Mouse (Mus musculus): Measurements from ENCODE around the gene Tspan8. TPM values are rescaled to one million over a fixed set of nuclear protein-coding genes. Genes with fewer than 3 reads are reported as not detected.
A peak's percentile ranks its signal among the peaks of the same experiment; 100 is the strongest.

Tspan8 gene
- polyA plus RNA-seq, 1 experiment from 2014 or later, result 0.76 TPM

DNA sequence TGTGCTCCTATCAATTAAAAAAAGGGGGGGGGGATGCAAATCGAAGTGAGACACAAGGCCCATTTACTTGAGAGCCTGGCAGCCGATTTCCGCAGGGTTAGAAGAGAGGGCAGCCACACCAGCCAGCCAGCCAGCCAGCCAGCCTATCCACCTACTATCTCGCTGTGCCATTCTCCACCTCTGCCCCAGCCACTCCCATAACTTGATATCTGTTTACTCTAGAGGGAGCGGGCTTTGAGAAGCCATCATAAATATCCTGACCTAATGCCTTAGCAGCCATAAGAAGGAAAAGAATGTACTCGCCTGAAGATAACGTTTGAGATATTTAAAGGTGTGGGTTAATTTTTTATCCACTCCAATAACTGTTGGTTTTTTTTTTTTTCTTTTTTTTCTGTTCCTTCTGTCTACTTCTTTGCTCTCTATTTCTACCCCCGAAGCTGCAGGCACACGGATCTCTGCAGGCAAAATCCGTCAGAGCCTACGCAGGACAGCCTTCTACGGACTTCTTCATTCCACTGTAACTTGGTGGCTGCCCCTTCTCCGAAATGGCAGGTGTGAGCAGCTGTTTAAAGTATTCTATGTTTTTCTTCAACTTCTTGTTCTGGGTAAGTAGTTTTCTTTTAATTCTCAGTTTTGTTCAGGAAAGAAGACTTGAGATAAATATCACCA lies 558 bp downstream of the Tspan8 start:
- 75% methylated on average over 13 of the region's 13 CpGs for WGBS
- no peaks in the 10 kb centered on the region for H3K9me3 ChIP-seq (ENCODE audit: control insufficient read depth, low read length)

DNA sequence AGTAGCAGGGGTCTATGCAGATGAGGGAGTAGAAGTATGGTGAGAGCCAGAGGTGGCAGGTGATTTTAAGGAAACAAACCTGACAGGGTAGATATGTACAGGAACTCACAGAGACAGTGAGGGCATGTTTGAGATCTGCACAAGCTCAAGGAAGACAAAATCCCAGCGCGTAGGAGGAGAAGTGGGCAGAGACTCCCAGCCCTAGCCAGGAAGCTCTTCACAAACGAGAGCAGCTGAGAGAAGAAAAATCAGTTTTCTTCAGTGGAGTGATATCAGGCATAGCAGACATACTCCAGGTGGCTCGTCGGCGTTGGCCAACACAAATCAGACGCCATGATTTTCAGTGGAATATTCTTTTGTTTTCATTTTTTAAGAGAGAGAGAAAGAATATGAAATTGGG lies 8.7 kb downstream of the Tspan8 start:
- no peaks in the 10 kb centered on the region for H3K27me3 ChIP-seq (ENCODE audit: control insufficient read depth, insufficient read depth, low read length)
- no peaks in the 10 kb centered on the region for H3K4me1 ChIP-seq (ENCODE audit: control insufficient read depth, insufficient read depth, low read length)
- H3K4me2 ChIP-seq (ENCODE audit: low read depth), result no peak overlapping the region
- no peaks in the 10 kb centered on the region for H3K9me3 ChIP-seq (ENCODE audit: control insufficient read depth, low read length)
- WGBS, result 90% methylated on average over 7 of the region's 7 CpGs
- H3K27ac ChIP-seq (ENCODE audit: low read depth, low read length), result no peak overlapping the region
- H3K4me3 ChIP-seq (ENCODE audit: low read depth, low read length), result no peak overlapping the region
- no peaks in the 10 kb centered on the region for H3K36me3 ChIP-seq (ENCODE audit: control insufficient read depth, insufficient read depth, low read length)
- no peak overlapping the region for H3K9ac ChIP-seq (ENCODE audit: low read length)
- no peak for ATAC-seq (ENCODE audit: insufficient read depth, low FRiP score, low TSS enrichment)
- no peak for DNase-seq (ENCODE audit: low spot score)

More for the DNA sequence above, 558 bp downstream of the Tspan8 start:
- DNase-seq (ENCODE audit: low spot score), result no peak
- Histone ChIP-seq H3K4me3 (ENCODE audit: low read depth, low read length) (no peak overlapping the region), H3K9ac (ENCODE audit: low read length) (no peak overlapping the region), H3K27ac (ENCODE audit: low read depth, low read length) (no peak overlapping the region), H3K4me1 (ENCODE audit: control insufficient read depth, insufficient read depth, low read length) (no peaks in the 10 kb centered on the region), H3K36me3 (ENCODE audit: control insufficient read depth, insufficient read depth, low read length) (no peaks in the 10 kb centered on the region), H3K27me3 (ENCODE audit: control insufficient read depth, insufficient read depth, low read length) (no peaks in the 10 kb centered on the region), H3K4me2 (ENCODE audit: low read depth) (no peak overlapping the region)
- no peak for ATAC-seq (ENCODE audit: insufficient read depth, low FRiP score, low TSS enrichment)

DNA sequence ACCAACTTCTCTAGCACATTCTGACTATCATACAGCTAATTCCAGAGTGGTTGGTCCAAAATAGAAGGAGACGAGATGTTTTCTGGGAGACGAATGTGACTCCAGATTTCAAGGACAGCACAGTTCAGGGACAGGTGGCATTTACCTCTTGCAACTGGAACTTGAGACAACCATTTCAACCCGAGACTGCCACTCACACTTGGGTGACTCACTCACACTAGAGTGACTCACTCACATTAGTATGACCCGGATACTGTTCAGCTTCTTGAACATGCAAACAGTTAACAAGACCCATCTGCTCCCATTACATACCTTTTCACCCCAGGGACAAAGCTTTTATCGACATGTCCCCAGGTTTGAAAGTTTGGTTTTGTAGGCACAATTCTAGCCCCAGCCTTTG lies 12.2 kb downstream of the Tspan8 start:
- DNase-seq (ENCODE audit: low spot score), result no peak
- H3K4me3 ChIP-seq (ENCODE audit: low read depth, low read length), result no peak overlapping the region
- H3K27ac ChIP-seq (ENCODE audit: low read depth, low read length), result no peak overlapping the region
- no peaks in the 10 kb centered on the region for H3K27me3 ChIP-seq (ENCODE audit: control insufficient read depth, insufficient read depth, low read length)
- H3K9ac ChIP-seq (ENCODE audit: low read length), result no peak overlapping the region
- no peak overlapping the region for H3K4me2 ChIP-seq (ENCODE audit: low read depth)
- 87% methylated on average over 5 of the region's 5 CpGs for WGBS
- H3K36me3 ChIP-seq (ENCODE audit: control insufficient read depth, insufficient read depth, low read length), result no peaks in the 10 kb centered on the region
- no peaks in the 10 kb centered on the region for H3K4me1 ChIP-seq (ENCODE audit: control insufficient read depth, insufficient read depth, low read length)
- no peak for ATAC-seq (ENCODE audit: insufficient read depth, low FRiP score, low TSS enrichment)
- H3K9me3 ChIP-seq (ENCODE audit: control insufficient read depth, low read length), result no peaks in the 10 kb centered on the region

DNA sequence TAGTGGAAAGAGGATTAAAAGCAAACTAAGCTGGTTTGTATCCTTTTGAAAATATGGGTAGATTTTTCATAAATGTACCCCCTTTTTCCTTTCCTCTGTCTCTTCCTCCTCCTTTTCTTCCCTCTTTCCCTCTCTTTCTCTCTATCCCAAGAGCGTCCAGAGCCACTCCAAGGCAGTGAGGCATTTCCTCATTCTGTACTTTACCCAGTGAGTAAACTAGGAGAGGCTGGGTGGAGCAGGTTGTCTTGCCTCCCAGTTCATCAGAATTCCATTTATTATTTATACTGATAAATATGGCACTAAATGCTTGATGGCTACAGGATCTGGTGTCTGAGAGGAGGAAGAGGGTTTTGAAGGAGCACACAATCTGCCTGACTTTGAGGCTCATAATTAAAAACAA lies 13.1 kb downstream of the Tspan8 start:
- Histone ChIP-seq H3K27me3 (ENCODE audit: control insufficient read depth, insufficient read depth, low read length) (no peaks in the 10 kb centered on the region), H3K4me1 (ENCODE audit: control insufficient read depth, insufficient read depth, low read length) (no peaks in the 10 kb centered on the region), H3K4me3 (ENCODE audit: low read depth, low read length) (no peak overlapping the region), H3K9ac (ENCODE audit: low read length) (no peak overlapping the region), H3K36me3 (ENCODE audit: control insufficient read depth, insufficient read depth, low read length) (no peaks in the 10 kb centered on the region), H3K9me3 (ENCODE audit: control insufficient read depth, low read length) (no peaks in the 10 kb centered on the region), H3K27ac (ENCODE audit: low read depth, low read length) (no peak overlapping the region), H3K4me2 (ENCODE audit: low read depth) (no peak overlapping the region)
- no peak for ATAC-seq (ENCODE audit: insufficient read depth, low FRiP score, low TSS enrichment)
- WGBS, result 86% methylated on average over 1 of the region's 1 CpGs
- no peak for DNase-seq (ENCODE audit: low spot score)

DNA sequence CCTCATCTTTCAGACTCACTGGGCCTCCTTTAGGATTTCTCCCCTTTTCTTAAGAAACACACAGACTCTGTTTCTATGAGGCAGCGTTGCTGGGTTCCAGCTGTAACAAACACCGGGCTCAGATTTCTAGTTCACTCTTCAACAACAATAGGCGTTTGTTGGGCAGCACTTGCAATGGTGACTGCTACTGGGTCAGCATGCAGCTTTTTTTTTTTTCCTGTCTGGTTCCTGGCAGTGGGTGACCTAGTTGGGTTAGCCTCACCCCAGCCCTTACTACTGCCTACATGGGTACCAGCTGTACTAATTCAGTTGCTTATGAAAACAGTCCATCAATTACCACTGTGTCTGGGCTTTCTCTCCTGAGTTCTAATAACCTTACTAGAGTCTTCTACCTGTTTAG lies 14.1 kb downstream of the Tspan8 start:
- no peaks in the 10 kb centered on the region for H3K4me1 ChIP-seq (ENCODE audit: control insufficient read depth, insufficient read depth, low read length)
- no peaks in the 10 kb centered on the region for H3K27me3 ChIP-seq (ENCODE audit: control insufficient read depth, insufficient read depth, low read length)
- no peak overlapping the region for H3K4me3 ChIP-seq (ENCODE audit: low read depth, low read length)
- H3K27ac ChIP-seq (ENCODE audit: low read depth, low read length), result no peak overlapping the region
- H3K9me3 ChIP-seq (ENCODE audit: control insufficient read depth, low read length), result no peaks in the 10 kb centered on the region
- ATAC-seq (ENCODE audit: insufficient read depth, low FRiP score, low TSS enrichment), result no peak
- DNase-seq (ENCODE audit: low spot score), result no peak
- no peak overlapping the region for H3K4me2 ChIP-seq (ENCODE audit: low read depth)
- 60% methylated on average over 3 of the region's 3 CpGs for WGBS
- no peaks in the 10 kb centered on the region for H3K36me3 ChIP-seq (ENCODE audit: control insufficient read depth, insufficient read depth, low read length)
- H3K9ac ChIP-seq (ENCODE audit: low read length), result no peak overlapping the region

DNA sequence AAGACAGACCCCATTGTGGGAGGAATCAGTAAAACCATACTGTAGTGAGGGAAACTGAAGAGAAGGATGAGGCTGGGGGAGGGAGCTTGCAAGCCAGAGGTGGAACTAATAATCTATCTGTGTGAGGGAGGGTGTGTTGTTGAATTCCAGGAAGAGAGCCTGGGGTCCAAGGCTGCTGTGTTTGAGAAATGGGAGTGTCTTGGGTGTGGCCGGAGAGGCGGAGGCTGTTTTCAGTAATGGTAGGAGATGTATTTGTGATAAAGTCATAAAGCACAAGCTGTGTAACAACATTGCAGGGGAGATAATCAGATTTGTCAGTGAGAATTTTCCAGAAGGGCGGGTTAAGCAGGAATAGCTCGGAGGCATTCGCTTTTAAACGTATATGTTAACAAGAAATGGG lies 17.4 kb downstream of the Tspan8 start:
- Histone ChIP-seq H3K4me1 (ENCODE audit: control insufficient read depth, insufficient read depth, low read length) (no peaks in the 10 kb centered on the region), H3K4me3 (ENCODE audit: low read depth, low read length) (no peak overlapping the region), H3K4me2 (ENCODE audit: low read depth) (no peak overlapping the region), H3K9me3 (ENCODE audit: control insufficient read depth, low read length) (no peaks in the 10 kb centered on the region), H3K36me3 (ENCODE audit: control insufficient read depth, insufficient read depth, low read length) (no peaks in the 10 kb centered on the region), H3K9ac (ENCODE audit: low read length) (no peak overlapping the region), H3K27ac (ENCODE audit: low read depth, low read length) (no peak overlapping the region), H3K27me3 (ENCODE audit: control insufficient read depth, insufficient read depth, low read length) (no peaks in the 10 kb centered on the region)
- 90% methylated on average over 6 of the region's 6 CpGs for WGBS
- ATAC-seq (ENCODE audit: insufficient read depth, low FRiP score, low TSS enrichment), result no peak
- DNase-seq (ENCODE audit: low spot score), result no peak

DNA sequence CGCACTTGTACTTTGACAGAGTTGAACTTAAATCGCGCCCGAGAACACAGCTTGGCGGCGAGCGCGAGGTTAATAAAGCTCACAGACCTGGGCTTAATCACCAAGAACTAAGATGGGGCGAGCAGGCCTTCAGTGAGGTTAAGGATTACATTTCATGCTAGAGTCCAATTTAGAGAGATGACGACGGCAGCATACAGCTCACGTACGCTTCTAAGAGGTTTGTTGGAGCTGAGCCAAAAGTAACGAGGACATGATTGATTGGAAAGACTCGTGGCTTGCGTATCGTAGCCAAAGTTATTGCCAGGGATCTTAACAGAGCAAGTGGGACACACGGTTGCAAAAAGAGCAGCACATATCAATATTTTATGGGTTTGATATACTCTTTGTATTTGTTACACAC lies 30.3 kb downstream of the Tspan8 start:
- no peak overlapping the region for H3K4me3 ChIP-seq (ENCODE audit: low read depth, low read length)
- ATAC-seq (ENCODE audit: insufficient read depth, low FRiP score, low TSS enrichment), result no peak
- H3K36me3 ChIP-seq (ENCODE audit: control insufficient read depth, insufficient read depth, low read length), result no peaks in the 10 kb centered on the region
- H3K9ac ChIP-seq (ENCODE audit: low read length), result no peak overlapping the region
- no peak overlapping the region for H3K4me2 ChIP-seq (ENCODE audit: low read depth)
- no peak overlapping the region for H3K27ac ChIP-seq (ENCODE audit: low read depth, low read length)
- H3K4me1 ChIP-seq (ENCODE audit: control insufficient read depth, insufficient read depth, low read length), result no peaks in the 10 kb centered on the region
- H3K27me3 ChIP-seq (ENCODE audit: control insufficient read depth, insufficient read depth, low read length), result no peaks in the 10 kb centered on the region
- 64% methylated on average over 18 of the region's 18 CpGs for WGBS
- peak; percentile 36 for DNase-seq (ENCODE audit: low spot score)
- no peaks in the 10 kb centered on the region for H3K9me3 ChIP-seq (ENCODE audit: control insufficient read depth, low read length)

DNA sequence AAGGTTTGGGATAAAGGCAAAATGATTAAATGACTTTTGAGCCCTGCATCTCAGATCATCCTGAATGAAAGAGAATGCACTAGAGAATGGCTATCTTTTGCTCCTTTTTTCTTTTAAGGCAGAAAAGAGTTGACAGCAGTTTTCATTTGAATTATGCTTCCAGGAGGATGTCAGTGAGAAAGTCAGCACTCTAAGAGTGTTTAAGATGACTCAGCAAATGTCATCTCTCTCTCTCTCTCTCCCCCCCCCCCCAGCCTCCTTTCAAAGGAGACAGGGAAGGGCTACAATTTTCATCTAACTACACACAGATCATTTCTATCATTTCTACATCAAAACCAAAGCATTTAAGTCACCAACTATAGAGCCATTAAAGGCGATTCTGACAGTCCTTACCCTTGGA lies 31.9 kb downstream of the Tspan8 start:
- DNase-seq (ENCODE audit: low spot score), result no peak

DNA sequence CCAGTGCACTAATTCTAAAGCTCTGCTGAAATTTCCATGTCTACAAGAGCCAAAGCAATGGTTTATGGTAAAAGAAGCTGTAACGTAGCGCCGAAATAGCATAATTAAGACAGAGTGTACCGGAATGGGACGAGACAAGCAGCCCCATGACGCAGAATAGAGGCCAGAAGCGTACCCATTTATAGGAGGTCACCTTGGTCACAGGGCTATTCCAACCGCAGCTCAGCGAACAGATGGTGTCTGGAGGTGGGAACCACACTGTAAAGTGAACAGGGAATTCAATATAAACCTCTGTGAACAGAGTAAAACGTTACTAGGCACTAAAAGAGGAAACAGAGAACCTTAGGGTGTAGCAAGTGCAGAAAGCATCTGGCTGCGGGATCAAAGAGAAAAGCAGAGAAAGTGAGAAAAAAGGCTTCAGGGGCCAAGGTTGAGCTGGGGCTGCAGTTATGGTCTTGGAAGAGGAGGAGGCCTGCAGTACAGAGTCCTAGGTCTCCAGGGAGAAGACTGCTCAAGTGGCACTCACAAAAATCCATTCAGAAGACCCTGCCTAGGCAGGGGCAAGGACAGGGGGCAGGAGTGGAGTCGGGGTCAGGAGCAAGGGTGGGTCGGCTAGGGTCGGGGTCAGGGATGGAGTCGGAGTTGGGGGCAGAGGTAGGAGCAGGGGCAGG lies 43.7 kb downstream of the Tspan8 start:
- H3K4me3 ChIP-seq (ENCODE audit: low read depth, low read length), result no peak overlapping the region
- no peak overlapping the region for H3K4me2 ChIP-seq (ENCODE audit: low read depth)
- no peak overlapping the region for H3K9ac ChIP-seq (ENCODE audit: low read length)
- no peaks in the 10 kb centered on the region for H3K4me1 ChIP-seq (ENCODE audit: control insufficient read depth, insufficient read depth, low read length)
- no peak overlapping the region for H3K27ac ChIP-seq (ENCODE audit: low read depth, low read length)
- WGBS, result 68% methylated on average over 14 of the region's 15 CpGs
- no peak for ATAC-seq (ENCODE audit: insufficient read depth, low FRiP score, low TSS enrichment)
- H3K36me3 ChIP-seq (ENCODE audit: control insufficient read depth, insufficient read depth, low read length), result no peaks in the 10 kb centered on the region
- H3K9me3 ChIP-seq (ENCODE audit: control insufficient read depth, low read length), result no peaks in the 10 kb centered on the region
- H3K27me3 ChIP-seq (ENCODE audit: control insufficient read depth, insufficient read depth, low read length), result no peaks in the 10 kb centered on the region
- no peak for DNase-seq (ENCODE audit: low spot score)

More for the DNA sequence above, 31.9 kb downstream of the Tspan8 start:
- H3K9ac ChIP-seq (ENCODE audit: low read length), result no peak overlapping the region
- no peaks in the 10 kb centered on the region for H3K36me3 ChIP-seq (ENCODE audit: control insufficient read depth, insufficient read depth, low read length)
- no peaks in the 10 kb centered on the region for H3K4me1 ChIP-seq (ENCODE audit: control insufficient read depth, insufficient read depth, low read length)
- 79% methylated on average over 1 of the region's 1 CpGs for WGBS
- no peaks in the 10 kb centered on the region for H3K27me3 ChIP-seq (ENCODE audit: control insufficient read depth, insufficient read depth, low read length)
- H3K4me2 ChIP-seq (ENCODE audit: low read depth), result no peak overlapping the region
- no peaks in the 10 kb centered on the region for H3K9me3 ChIP-seq (ENCODE audit: control insufficient read depth, low read length)
- no peak overlapping the region for H3K4me3 ChIP-seq (ENCODE audit: low read depth, low read length)
- no peak for ATAC-seq (ENCODE audit: insufficient read depth, low FRiP score, low TSS enrichment)
- H3K27ac ChIP-seq (ENCODE audit: low read depth, low read length), result no peak overlapping the region
